Mouse (Mus musculus) right cerebral cortex, postnatal 25 days (tissue): ENCODE results near the gene Gm5134.

Experiments used
- DNase-seq: peaks from one replicate; pipeline ENCODE4 v3.0.0; 2022

Gm5134 gene

DNA sequence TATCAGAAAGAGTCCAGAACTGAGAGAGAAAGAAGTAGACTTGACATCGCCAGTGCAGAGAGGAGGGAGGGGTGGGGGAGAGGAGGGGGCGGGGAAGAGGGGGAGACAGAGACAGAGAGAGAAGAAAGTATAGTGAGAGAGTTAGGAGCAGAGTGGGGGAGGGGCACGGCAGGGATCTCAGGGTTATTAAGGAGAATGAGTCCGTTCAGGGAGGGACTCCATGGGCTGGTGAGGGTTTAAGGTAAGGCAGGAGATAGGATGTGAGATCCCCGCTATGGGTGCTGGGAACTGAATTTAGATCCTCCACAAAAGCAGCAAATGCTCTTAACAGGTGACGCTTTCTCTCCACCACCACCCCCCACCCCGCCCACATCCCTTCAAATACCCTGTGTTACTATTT is 46.8 kb downstream of the Gm5134 start:
- no peak for DNase-seq

DNA sequence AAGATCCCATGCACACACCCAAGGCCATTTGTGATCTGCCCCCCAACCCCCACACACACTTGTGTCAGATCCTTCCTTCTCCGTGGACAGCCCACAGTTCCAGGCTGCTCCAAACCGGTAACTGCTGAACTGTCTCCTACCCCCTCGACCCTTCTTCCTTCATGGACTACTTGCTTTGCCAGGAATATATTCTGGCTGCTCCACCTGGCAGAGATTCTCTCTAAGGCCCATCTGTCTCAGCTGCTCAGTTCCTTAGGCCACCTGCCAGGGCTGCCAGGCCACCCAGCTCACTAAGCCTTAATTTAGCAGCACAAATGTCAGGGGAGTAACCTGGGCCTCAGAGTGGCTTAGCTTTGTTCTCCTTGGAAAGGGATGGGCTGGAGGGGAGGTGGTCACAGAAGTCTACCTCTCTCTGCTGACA is 47.8 kb downstream of the Gm5134 start:
- DNase-seq = no peak

DNA sequence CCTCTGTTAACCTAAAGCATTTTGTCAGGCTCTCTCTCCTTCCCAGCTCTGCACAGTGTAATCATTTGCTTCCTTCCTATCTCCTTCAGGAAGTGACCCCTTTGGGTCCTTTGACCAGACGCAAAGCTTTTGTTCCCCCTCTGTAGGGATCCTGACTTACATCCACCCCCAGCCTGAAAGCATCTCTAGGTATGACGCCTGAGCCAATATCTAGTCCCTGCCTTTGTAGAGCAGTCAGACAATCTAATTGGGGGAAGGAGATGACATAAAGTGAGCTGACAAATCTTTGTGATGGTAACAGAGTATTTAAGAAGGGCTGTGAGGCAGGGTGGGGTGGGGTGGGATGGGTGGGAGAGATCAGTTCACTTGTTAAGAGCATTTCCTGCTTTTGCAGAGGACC is 48.3 kb downstream of the Gm5134 start:
- DNase-seq = no peak

DNA sequence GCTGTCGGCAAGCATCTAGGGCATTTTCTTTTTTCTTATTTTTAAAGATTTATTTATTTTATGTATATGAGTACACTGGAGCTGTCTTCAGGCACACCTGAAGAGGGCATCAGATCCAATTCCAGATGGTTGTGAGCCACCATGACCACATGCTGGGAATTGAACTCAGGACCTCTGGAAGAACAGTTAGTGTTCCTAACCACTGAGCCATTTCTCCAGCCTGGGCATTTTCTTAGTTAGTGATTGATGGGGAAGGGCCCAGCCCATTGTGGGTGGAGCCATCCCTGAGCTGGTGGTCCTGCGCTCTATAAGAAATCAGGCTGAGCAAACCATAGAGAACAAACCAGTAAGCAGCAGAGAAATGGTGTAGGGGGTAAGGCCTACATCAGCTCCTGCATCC is 48.9 kb downstream of the Gm5134 start:
- no peak for DNase-seq

DNA sequence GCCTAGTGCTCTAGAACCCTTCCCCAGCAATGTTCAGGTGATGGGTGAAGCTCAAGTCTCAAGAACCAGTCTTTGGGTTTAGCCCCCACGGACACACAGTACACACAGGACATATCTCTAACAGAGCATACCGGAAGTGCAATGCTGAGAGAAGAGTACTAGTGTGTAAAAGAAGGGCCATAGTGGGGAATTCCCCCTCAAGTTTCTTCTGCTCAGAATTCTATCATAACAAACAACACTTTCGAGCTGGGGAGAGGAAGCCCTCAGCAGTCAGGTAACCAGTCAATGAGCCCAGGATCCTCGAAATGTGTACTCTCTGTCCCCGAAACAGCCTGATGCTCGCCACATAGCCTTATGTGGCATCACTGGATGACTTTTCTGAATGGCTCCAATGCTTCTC is 52.1 kb downstream of the Gm5134 start:
- no peak for DNase-seq

DNA sequence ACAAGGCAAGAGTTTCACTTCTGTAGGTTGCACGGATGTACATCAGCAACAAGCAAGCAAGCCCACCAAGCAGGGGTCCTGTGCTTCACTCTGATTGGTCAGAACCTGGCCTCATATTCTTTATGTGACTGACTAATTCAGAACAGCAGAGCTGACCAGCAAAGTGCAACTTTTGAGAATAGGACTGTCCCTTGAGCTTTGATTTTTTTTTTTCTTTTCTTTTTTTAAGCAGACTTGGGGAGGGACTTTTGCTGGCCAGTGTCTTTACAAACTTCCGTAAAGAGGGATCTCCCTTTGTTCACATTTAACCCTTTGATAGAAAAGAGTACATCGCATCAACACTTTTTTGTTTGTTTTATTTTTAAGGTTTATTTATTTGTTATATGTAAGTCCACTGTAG is 55.5 kb downstream of the Gm5134 start:
- DNase-seq = no peak

DNA sequence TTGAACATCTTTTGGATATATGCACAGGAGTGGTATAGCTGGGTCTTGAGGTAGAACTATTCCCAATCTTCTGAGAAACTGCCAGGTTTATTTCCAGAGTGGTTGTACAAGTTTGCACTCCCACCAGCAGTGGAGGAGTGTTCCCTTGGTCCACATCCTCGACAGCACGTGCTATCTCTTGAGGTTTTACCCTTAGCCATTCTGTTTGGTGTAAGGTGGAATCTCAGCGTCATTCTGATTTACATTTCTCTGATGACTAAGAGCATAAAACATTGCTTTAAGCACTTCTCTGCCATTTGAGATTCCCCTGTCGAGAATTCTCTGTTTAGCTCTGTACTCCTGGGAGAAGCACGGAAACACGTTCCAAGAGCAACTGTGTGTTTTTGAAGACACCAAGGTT is 58.6 kb downstream of the Gm5134 start:
- DNase-seq = no peak

DNA sequence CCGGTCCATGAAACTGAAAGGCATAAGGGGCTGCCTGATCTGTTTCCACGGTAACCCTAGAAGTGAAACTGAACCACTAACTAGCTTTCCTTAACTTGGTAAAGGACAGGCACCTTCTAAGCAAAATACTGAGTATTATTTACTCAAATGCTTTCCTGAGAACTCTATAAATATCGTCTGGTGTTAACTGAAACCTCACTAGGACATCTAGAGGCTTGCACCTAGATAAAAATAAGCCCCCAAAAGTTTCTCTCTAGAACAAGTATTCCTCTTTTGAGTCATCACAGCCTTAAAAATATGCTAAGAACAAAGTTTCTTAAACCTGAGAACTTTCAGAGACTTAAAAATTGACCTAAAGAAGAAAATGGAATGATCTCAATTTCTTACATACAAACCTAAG is 62.6 kb downstream of the Gm5134 start:
- DNase-seq = no peak

DNA sequence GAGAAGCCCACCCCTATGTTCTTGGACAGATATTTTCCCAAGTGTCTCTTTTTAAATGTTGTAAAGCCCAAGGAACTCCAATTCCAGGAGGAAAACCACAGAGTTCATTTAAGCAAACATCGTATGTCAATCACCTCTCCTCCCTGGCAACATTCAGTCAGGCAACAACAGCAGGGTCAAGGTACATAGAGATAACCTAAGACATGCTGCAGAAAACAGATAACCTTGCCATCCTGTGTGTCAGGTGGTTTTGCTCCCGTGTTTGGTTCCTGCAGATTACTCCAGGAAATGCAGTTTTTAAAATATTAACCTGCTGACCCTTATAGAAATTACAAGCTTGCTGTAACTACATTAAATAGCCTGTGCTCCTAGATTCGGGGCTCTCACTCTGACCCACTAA is 67.4 kb downstream of the Gm5134 start:
- DNase-seq = no peak

DNA sequence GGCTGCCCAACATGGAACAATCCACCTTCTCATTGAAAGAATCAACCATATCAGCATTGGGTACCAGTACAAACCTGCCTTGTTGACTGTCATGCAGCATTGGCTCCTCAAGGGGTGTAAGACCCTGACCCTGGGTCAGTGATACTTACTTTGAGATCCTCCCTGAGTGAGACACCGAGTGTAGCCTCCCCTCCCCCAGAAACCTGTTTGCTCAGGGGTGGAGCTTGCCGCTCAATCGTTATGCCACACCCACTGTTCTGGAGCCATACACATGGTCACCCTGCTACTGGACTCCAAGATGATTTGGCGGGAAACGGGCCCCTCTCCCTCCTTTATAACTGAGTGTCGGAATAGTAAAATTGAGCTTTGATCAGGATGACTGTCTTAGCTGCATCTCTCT is 69.6 kb downstream of the Gm5134 start:
- no peak for DNase-seq

DNA sequence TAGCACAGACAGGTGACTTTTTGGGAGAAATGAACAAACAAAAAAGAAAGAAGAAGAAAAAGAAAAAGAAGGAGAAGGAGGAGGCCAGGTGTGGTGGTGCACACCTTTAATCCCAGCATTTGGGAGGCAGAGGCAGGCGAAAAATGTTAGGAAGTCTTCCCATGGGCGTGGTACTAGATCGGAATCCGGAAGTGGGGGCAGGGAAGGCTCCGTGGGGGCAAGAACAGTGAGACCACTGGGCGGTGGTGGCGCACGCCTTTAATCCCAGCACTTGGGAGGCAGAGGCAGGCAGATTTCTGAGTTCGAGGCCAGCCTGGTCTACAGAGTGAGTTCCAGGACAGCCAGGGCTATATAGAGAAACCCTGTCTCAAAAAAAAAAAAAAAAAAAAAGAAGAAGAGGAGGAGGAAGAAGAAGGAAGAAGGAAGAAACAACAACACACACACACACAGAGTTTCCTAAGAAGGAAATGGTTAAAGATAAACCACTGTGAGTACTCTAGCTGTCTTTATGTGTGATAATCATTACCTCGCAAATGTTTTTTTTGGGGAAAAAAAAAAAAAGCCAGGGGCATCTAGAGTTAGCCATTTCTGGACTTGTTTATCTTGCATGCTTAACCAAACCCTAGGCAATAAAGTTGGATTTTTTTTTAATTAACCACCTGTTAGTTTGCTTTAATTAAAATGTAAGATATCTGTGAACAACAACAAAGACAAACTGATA is 71.3 kb downstream of the Gm5134 start:
- no peak for DNase-seq

DNA sequence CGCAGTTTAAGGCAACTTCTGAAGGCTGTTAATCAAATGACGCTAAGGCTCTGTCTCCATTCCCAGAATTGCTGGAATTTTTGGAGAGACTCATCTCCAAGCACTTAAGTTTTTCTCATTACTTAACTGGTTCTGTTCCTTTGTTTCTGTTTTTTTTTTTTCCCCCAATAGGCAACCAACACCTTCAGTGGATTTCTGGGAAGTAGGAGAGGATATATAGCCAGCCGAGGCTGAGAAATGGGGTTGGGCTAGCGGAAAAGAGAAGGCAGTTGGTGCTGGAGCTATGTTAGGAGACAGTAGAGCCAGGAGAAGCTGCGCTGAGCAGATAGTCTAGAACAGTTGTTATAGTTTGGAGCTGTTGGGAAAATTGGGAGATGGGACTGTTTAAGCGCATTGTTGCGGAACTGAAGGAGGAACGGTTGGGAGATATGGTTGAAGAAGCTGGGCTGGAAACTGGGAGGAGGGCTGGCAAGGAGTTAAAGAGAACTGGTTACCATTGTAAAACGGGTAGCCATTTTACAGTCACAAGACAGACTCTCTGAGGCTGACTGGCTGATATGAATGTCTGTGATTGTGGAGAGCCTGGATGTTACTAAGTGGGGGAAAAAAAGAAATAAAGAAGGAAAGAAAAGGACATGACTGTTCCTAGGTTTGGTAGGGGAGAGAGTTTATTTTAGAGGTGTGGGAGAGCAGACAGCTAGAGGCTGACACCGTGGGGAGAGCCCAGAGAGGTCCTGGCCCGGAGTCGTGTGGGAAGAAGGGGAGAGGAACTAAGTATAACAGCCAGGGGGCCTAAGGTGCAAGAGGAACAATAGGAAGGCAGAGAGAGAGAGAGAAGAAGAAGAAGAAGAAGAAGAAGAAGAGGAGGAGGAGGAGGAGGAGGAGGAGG is 73.1 kb downstream of the Gm5134 start:
- no peak for DNase-seq

DNA sequence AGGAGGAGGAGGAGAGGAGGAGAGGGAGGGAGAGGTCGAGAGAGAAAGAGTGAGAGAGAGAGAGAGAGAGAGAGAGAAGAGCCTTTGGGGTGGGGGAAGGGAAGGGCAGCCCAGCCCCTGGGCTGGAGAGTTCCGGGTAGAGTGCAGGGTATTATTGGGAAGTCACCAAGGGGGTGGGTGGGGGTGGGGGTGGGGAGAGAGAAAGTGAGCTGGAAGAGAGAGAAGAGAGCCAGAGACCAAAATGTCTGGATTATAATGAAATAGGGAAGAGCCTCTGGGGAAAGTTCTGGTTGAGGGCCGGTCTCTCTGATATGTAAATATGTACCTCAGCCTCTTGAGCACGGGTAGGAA is 73.7 kb downstream of the Gm5134 start:
- no peak for DNase-seq

DNA sequence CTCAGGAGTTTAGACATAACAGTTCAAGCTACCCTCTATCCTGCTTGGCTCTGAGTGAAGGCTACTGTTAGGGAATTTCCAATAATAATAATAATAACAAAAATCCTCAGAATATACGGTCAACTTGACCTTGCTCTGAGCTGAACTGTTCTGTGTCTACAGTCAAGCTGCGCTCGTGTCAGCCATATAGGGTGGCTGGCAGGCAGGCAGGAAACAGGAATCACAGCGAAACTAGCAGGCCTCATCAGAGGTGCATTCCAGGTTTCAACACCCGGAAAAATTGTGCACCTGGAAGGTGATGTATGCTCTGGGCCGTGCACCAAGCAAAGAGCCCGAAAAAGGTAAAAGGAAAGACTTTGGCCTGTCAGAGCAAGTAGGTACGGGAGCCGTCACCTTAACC is 74.1 kb downstream of the Gm5134 start:
- no peak for DNase-seq

DNA sequence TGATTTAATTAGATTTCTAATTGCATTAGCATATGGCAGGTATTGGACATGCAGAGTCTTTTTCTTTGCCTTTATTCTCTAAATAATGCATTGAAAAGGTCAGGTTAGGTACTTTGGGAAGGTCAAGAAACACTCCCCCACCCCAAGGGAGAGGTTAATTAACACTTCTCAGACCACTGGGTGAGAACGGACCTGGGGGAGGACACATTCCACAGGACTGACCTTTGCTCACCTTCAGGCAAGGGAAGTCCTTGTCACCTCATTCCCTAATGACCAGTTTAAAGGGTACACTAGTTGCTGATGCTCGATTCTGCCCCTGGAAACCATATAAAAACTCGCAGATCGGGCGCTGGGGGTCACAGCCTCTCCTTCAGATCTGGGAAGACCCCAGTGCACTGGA is 75.0 kb downstream of the Gm5134 start:
- DNase-seq = no peak

DNA sequence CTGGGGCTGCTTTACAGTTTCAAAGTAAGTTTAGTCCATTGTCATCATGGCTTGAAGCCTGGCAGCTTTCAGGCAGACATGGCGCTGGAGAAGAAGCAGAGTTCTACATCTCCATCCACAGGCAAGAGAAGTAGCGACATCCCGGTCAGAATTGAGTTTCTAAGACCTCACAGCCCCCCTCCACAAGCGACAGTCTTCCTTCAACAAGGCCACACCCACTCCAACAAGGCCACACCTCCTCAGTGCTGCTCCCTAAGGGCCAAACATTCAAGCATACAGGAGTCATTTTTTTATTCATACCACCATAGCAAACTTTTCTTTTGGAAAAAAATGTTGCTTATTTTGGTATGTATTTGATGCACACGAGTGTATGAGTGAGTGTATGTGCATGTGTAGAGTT is 76.2 kb downstream of the Gm5134 start:
- DNase-seq = no peak

DNA sequence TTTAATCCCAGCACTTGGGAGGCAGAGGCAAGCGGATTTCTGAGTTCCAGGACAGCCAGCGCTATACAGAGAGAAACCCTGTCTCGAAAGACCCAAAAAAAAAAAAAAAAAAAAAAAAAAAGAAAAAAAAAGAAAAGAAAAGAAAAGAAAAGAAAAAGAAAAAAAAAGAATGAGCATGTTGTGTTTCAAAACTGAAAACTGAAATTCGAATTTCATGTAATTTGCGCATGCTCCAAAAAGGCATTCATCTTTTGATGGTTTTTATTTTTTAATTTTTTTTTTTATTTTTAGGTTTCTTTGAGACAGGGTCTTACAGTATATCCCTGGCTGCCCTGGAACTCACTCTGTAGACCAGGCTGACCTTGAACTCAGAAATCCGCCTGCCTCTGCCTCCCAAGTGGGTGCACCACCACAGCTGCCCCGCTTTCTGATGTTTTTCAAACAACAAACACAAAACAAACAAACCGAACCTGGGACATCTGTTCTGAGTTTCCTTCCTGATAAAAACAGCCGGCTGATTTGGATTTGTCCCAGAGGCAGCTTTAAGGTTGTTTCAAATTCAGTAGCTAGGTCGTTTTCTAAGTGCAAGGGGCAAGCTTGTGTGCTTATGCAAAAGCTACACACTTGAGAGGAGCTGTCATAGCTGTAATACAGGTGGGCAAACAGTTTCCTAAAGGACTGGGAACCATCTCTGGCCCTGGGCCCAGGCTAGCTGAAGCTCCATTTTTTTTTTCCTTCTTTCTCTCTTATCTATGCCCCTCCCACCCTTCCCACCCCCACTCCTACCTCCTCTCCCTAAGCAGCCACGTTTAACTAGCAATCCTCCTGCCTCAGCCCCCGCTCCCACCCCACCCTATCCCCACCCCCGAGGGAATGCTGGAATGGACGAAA is 77.4 kb downstream of the Gm5134 start:
- peak; percentile 5 for DNase-seq

DNA sequence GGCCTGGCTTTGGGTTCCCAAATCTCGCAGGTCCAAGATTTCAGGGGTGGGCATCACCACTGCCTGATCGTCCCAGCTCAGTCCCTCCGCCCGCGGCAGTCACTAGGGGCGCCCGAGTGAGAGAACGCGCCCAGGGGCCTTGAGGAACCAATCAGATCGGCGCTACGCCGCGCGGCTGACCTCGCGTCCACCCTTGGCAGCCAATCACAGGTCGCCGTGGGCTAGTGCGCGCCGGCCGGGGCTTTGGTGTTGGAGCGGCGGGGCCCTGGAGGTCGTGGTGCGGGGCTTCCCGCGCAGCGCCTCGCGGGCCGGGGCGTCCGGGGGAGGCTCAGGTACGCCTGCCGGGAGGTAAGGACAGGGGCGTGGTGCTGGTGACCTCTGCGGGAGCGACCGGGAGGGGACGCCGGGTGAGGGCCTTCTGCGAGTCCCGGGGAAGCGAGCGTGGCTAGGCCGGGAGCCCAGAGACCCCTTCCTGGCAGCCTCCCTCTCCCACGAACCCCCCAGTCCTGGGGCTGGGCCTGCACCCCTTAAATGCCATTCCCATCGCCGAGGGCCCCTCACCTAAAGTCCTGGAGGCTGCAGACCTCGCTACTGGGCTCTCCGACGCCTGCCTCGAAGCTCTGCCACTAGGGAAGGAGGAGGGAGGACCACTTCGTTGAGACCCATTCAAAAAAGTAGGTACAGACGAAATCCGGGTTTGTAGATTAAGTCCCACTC is 78.2 kb downstream of the Gm5134 start, which contains the start of gene Zfp280b:
TSS of gene Zfp280b (plus strand) at position 249 of the 717 bp plus-strand sequence.
- DNase-seq = peak; percentile 93

DNA sequence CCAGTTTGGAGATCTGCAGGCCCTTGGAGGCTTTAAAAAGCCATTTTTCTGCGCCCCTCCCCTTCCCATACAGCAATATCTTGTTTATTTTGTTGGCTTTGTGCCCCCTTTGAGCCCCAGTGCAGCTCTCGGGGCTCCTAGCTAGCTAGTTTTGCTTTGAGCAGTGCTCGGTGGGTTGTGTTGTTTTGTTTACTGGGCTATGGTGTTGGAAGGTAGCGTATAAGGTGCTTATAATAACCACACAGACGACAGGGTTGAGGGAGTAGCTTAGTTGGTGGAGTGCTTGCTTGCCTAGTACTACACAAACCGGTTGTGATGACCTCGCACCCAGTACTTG is 78.8 kb downstream of the Gm5134 start:
- DNase-seq = no peak

DNA sequence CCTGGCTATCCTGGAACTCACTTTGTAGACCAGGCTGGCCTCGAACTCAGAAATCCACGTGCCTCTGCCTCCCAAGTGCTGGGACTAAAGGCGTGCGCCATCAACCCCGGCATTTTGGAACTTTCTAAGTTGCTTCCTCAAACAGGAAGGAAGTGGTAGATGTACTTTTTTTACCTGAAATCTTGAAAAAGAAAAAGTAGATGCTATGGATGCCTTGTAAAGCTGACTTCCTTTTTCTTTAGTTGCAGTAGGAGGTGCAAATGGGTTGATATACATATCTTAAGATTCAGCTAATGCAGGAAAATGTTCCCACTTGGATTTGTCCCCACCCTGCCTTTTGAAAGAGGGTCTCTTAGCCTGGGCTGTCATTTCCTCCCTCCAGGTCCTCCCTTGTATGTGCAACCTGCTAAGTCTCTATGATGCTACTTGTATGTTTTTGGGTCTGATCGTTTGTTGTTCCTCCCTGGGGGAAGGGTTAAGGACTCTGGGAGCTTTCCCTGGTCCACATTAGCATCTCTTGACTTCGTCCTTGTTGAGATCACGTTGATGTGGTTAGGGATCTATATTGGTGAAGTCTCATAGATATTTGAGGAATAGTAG is 79.8 kb downstream of the Gm5134 start:
- DNase-seq = no peak

DNA sequence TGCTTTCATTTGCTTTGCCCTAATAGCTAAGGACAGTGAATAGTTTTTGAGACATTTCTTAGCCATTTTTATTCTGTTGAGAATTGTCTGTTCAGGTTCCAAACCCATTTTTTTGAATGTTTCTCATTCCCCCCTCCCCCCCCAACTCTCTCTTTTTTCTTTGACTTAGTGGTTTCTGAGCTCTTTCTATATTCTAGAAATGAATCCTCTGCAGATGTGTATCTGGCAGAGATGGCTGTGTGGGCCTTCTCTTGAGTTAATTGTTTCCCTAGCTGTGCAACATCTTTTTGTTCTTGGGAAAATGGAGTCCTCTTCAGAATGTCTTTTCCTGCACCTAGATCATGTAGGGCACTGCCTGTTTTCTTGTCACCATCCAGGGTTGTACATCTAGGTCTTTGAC is 81.0 kb downstream of the Gm5134 start:
- no peak for DNase-seq

DNA sequence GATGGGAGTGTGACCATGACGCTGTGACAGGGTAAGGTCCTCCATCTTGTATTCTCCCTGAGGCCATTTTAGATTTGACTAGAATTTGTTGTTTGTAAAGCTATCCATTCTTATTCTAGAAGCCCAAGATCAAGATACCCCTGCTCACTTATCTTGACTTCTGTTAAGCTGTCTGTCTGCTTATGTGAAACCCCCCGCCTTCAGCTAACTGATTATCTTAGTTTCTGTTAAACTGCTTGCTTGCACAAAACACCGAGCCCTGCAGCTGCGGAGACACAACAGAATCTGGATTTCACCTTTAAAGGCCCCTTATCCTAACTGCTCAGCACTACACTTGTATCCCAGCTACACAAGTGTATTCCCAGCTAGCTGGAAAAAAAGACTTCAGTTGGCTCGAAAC is 82.6 kb downstream of the Gm5134 start:
- no peak for DNase-seq
